Mouse (Mus musculus): ENCODE data around the gene Klhl35. TPM values are rescaled to one million over a fixed set of nuclear protein-coding genes. Genes with fewer than 3 reads are reported as not detected.
A peak's percentile ranks its signal among the peaks of the same experiment; 100 is the strongest.

The Klhl35 gene
- total and polyA plus RNA-seq, 3 experiments = 0.13 to 0.43 TPM; not detected in 1

GRCm38 (mm10) chr7:99445833-99446232 is 20.0 kb upstream of the Klhl35 start:
- Histone ChIP-seq H3K79me2 (replicated peaks; ENCODE audit: control insufficient read depth, insufficient read depth, low read length) (no peaks in the 10 kb centered on the region), H3K9ac (ENCODE audit: low read depth, low read length) (no peak overlapping the region), H3K36me3 (ENCODE audit: control insufficient read depth, insufficient read depth, low read length) (no peaks in the 10 kb centered on the region), H3K27me3 (ENCODE audit: control insufficient read depth, insufficient read depth, low read length) (no peaks in the 10 kb centered on the region), H3K27ac (no peak overlapping the region), H3K4me1 (ENCODE audit: control insufficient read depth, insufficient read depth, low read length) (peaks cover 5% of the 10 kb centered on the region), H3K4me3 (no peak overlapping the region)
- TF ChIP-seq EP300 (IDR thresholded peaks at IDR 0.05; ENCODE audit: insufficient read depth, low read depth, low read length) (no peak), CTCF (IDR thresholded peaks at IDR 0.05) (peak; percentile 50)
- no peak for DNase-seq
- intact Hi-C loops (cut with DNase I) = no loop called here
- WGBS = 92% methylated on average over 2 of the region's 2 CpGs

GRCm38 (mm10) chr7:99447323-99447722 is 18.5 kb upstream of the Klhl35 start:
- Histone ChIP-seq H3K27ac (no peak overlapping the region), H3K79me2 (replicated peaks; ENCODE audit: control insufficient read depth, insufficient read depth, low read length) (no peaks in the 10 kb centered on the region), H3K4me1 (ENCODE audit: control insufficient read depth, insufficient read depth, low read length) (no peaks in the 10 kb centered on the region), H3K9ac (ENCODE audit: low read depth, low read length) (no peak overlapping the region), H3K27me3 (ENCODE audit: control insufficient read depth, insufficient read depth, low read length) (no peaks in the 10 kb centered on the region), H3K4me3 (no peak overlapping the region), H3K36me3 (ENCODE audit: control insufficient read depth, insufficient read depth, low read length) (no peaks in the 10 kb centered on the region)
- intact Hi-C loops (cut with DNase I) = no loop called here
- TF ChIP-seq CTCF (IDR thresholded peaks at IDR 0.05) = no peak
- no peak for TF ChIP-seq POLR2A (IDR thresholded peaks at IDR 0.05; ENCODE audit: insufficient read depth, low read depth, low read length)
- TF ChIP-seq EP300 (IDR thresholded peaks at IDR 0.05; ENCODE audit: insufficient read depth, low read depth, low read length) = no peak
- DNase-seq = no peak
- 89% methylated on average over 5 of the region's 5 CpGs for WGBS

GRCm38 (mm10) chr7:99448619-99449018 is 17.2 kb upstream of the Klhl35 start:
- Histone ChIP-seq H3K9ac (ENCODE audit: low read depth, low read length) (no peak overlapping the region), H3K27me3 (ENCODE audit: control insufficient read depth, insufficient read depth, low read length) (no peaks in the 10 kb centered on the region), H3K27ac (no peak overlapping the region), H3K4me1 (ENCODE audit: control insufficient read depth, insufficient read depth, low read length) (no peaks in the 10 kb centered on the region), H3K4me3 (no peak overlapping the region), H3K79me2 (replicated peaks; ENCODE audit: control insufficient read depth, insufficient read depth, low read length) (no peaks in the 10 kb centered on the region), H3K36me3 (ENCODE audit: control insufficient read depth, insufficient read depth, low read length) (no peaks in the 10 kb centered on the region)
- TF ChIP-seq EP300 (IDR thresholded peaks at IDR 0.05; ENCODE audit: insufficient read depth, low read depth, low read length) (no peak), CTCF (IDR thresholded peaks at IDR 0.05) (no peak), POLR2A (IDR thresholded peaks at IDR 0.05; ENCODE audit: insufficient read depth, low read depth, low read length) (no peak)
- WGBS = 68% methylated on average over 5 of the region's 5 CpGs
- intact Hi-C loops (cut with DNase I) = no loop called here
- no peak for DNase-seq

- WGBS = 61% methylated on average over 8 of the region's 8 CpGs
- Histone ChIP-seq H3K4me3 (no peak overlapping the region), H3K27ac (no peak overlapping the region), H3K36me3 (ENCODE audit: control insufficient read depth, insufficient read depth, low read length) (no peaks in the 10 kb centered on the region), H3K79me2 (replicated peaks; ENCODE audit: control insufficient read depth, insufficient read depth, low read length) (no peaks in the 10 kb centered on the region), H3K4me1 (ENCODE audit: control insufficient read depth, insufficient read depth, low read length) (no peaks in the 10 kb centered on the region), H3K27me3 (ENCODE audit: control insufficient read depth, insufficient read depth, low read length) (no peaks in the 10 kb centered on the region), H3K9ac (ENCODE audit: low read depth, low read length) (no peak overlapping the region)
- no peak for TF ChIP-seq CTCF (IDR thresholded peaks at IDR 0.05)
- TF ChIP-seq POLR2A (IDR thresholded peaks at IDR 0.05; ENCODE audit: insufficient read depth, low read depth, low read length) = no peak
- no peak for TF ChIP-seq EP300 (IDR thresholded peaks at IDR 0.05; ENCODE audit: insufficient read depth, low read depth, low read length)
- no peak for DNase-seq
- intact Hi-C loops (cut with DNase I) = no loop called here
Observed at GRCm38 (mm10) chr7:99449063-99449462, 16.7 kb upstream of the Klhl35 start.

GRCm38 (mm10) chr7:99449751-99450150 is 16.1 kb upstream of the Klhl35 start:
- WGBS = 44% methylated on average over 3 of the region's 3 CpGs
- Histone ChIP-seq H3K9ac (ENCODE audit: low read depth, low read length) (no peak overlapping the region), H3K4me3 (no peak overlapping the region), H3K27me3 (ENCODE audit: control insufficient read depth, insufficient read depth, low read length) (no peaks in the 10 kb centered on the region), H3K4me1 (ENCODE audit: control insufficient read depth, insufficient read depth, low read length) (no peaks in the 10 kb centered on the region), H3K79me2 (replicated peaks; ENCODE audit: control insufficient read depth, insufficient read depth, low read length) (no peaks in the 10 kb centered on the region), H3K36me3 (ENCODE audit: control insufficient read depth, insufficient read depth, low read length) (no peaks in the 10 kb centered on the region), H3K27ac (no peak overlapping the region)
- intact Hi-C loops (cut with DNase I) = loop anchor here (1.0 to 2.0 kb wide), 2 partner anchors 74 to 117 kb away; no protein-coding TSS in a partner anchor
- TF ChIP-seq POLR2A (IDR thresholded peaks at IDR 0.05; ENCODE audit: insufficient read depth, low read depth, low read length) = no peak
- no peak for TF ChIP-seq EP300 (IDR thresholded peaks at IDR 0.05; ENCODE audit: insufficient read depth, low read depth, low read length)
- TF ChIP-seq CTCF (IDR thresholded peaks at IDR 0.05) = no peak
- no peak for DNase-seq

- peak; percentile 43 to 60 for DNase-seq
- H3K27ac ChIP-seq = no peak overlapping the region
- H3K79me2 ChIP-seq (replicated peaks; ENCODE audit: control insufficient read depth, insufficient read depth, low read length) = no peaks in the 10 kb centered on the region
- no peak overlapping the region for H3K9ac ChIP-seq (ENCODE audit: low read depth, low read length)
- WGBS = 1% methylated on average over 3 of the region's 3 CpGs
- intact Hi-C loops (cut with DNase I) = loop anchor here (1.0 to 2.0 kb wide), 2 partner anchors 75 to 118 kb away; no protein-coding TSS in a partner anchor
- no peaks in the 10 kb centered on the region for H3K27me3 ChIP-seq (ENCODE audit: control insufficient read depth, insufficient read depth, low read length)
- TF ChIP-seq CTCF (IDR thresholded peaks at IDR 0.05) = peak; percentile 91
- TF ChIP-seq EP300 (IDR thresholded peaks at IDR 0.05; ENCODE audit: insufficient read depth, low read depth, low read length) = peak; percentile 86; the same call in 1 of the 2 replicates
- peak; percentile 36; the same call in 1 of the 2 replicates for TF ChIP-seq POLR2A (IDR thresholded peaks at IDR 0.05; ENCODE audit: insufficient read depth, low read depth, low read length)
- no peak overlapping the region for H3K4me3 ChIP-seq
- H3K4me1 ChIP-seq (ENCODE audit: control insufficient read depth, insufficient read depth, low read length) = no peaks in the 10 kb centered on the region
- H3K36me3 ChIP-seq (ENCODE audit: control insufficient read depth, insufficient read depth, low read length) = no peaks in the 10 kb centered on the region
Observed at GRCm38 (mm10) chr7:99450703-99451102, 15.1 kb upstream of the Klhl35 start.

Data from heart, adult 2 months (tissue).